Mouse (Mus musculus) R1 (cell line): ENCODE results near the gene Gm10447.
A peak's percentile ranks its signal among the peaks of the same experiment; 100 is the strongest.

Experiments
- DNase-seq: peaks from one replicate; pipeline ENCODE4 v3.0.0-alpha.2; 2018; ENCODE audit warnings: low read depth, low spot score

The Gm10447 gene

DNA sequence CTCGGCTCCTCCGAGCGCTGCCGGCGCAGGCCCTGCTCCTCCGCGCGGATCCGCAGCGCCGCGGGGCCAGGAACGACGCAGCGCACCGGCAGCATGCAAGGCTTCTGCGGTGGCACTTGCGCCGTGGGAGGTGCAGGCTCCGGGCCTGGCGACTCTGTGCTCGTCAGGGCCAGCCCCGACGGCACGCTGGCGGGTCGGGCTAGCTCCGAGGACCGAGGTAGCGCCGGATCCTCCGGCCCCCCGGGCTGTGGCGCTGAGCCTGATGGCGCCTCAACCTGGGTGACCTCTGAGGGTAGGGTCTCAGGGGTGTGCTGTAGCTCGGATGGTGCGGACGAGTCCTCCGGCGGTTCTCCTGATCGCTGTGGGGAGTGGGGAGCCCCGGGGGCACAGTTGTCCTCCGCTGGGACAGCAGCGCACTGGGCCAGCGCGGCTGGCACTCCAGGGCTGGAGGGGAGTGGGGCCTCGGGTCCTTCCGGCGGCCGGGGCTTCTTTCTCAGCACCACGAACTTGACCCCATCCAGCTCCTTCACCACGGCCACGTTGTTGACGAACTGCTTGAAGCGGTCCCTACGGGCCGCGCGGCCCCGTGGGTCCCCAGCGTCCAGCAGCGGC lies 22.4 kb upstream of the Gm10447 start:
- peak; percentile 51 for DNase-seq

DNA sequence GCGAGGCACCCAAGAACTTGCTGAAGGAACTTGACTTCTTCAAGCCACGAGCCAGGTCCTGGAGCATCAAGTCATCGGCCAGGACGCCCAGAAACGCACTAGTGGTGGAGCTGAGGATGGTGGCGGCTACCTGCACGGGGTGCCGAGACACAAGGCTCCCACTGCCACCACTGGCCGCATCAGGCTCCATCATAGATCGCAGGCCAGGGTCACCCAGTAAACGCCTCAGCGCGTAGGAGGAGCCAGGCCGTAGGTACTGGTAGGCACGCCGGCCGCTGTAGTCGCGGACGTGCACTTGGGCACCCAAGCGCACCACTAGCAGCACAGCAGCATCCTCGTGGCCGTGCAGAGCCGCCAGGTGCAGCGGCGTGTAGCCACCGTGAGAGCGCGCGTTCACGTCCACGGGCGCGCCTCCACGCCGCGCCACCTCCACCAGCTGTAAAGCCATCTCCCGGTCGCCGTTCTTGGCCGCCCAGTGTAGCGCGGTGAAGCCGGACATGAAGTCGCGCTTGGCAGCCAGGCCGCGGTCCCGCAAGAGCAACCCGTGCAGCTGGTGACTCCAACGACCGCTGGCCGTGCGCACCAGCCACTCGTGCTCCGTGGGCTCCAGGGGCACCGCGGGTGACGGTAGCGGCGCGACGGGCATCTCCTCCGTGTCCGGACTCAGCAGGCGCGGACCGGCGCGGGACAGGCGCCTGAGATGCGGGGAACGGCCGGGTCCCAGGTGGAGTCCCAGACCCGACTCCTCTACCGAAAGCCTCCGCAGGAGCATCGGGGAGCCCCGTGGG lies 21.7 kb upstream of the Gm10447 start:
- DNase-seq = peak; percentile 55

DNA sequence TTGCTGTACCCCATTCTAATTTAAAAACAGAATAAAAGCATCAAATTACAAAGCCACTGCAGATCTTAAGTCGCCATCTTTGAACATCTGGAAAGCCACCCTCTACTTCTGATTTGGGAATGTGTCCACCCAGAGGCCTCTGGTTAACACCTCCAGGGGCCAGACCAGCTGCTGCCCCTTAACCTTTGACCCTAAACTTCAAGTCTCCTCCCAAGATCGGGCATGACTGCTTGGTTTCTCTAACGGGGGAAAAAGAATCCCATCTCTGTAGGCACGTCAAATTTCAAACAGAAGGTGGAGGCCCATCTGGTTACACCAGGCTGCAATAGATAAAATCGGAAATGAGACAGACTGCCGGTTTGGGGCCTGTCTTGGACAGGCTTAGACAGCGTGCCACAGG lies 20.9 kb upstream of the Gm10447 start:
- peak; percentile 16 for DNase-seq

GRCm38 (mm10) chr11:53475620-53476019 lies 18.7 kb upstream of the Gm10447 start:
- no peak for DNase-seq

DNA sequence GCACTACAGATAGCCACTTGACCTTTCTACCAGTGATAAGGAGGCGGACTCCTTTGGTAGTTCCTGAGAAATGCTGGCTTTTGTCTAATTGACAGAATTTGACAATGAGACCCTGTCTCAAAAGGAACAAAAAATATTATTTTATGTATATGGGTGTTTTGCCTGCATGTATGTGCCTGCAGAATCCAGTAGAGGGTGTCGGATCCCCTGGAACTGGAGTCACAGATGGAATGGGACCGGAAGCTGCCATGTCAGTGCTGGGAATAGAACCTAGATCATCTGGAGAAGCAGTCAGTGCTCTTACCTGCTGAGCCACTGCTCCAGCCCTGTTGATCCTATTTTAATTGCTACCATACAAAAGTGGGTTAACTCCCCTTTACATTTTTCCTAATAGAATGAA lies 15.8 kb upstream of the Gm10447 start:
- no peak for DNase-seq

- DNase-seq = peak; percentile 87
Measured at GRCm38 (mm10) chr11:53469968-53470695, 13.2 kb upstream of the Gm10447 start, which contains the start of gene Gm9837. Gene Gm9837 (minus strand): TSS chr11:53470479.

DNA sequence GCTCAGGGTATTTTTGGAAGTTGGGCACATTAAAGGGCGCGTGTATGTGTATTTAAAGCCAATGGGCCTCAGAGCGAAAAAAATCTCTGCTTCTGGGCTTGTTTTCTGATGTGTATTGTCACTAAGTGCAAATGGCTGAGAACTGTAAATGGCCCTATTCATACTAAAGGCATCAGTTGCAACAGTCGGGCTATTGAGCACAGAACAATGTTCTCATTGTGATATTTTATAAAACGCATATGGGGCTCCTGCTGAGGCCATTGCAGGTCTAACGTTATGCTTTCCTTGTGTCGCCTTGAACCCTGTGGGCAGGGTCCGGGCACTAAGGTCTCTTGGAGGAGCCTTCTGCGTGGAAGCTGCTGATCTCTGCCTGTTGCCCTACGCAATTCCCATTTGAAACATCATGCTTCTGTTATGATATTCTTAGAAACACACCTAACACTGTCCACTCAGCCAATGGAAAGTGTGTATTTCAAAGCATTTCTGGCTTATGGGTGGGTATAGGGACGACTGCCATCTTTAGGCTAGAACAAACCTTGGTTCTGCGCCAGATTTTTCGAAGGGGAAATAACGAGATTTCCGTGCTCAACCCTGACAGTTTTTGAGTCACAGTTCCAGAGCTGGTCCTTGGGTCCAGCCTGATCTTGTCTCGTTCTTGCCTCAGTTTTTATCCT lies 12.5 kb upstream of the Gm10447 start:
- no peak for DNase-seq

- peak; percentile 91 for DNase-seq
Measured at GRCm38 (mm10) chr11:53466231-53466971, 9.5 kb upstream of the Gm10447 start.

- DNase-seq = peak; percentile 56
Measured at GRCm38 (mm10) chr11:53463551-53464424, 6.9 kb upstream of the Gm10447 start.

- no peak for DNase-seq
Measured at GRCm38 (mm10) chr11:53461727-53462126, 4.8 kb upstream of the Gm10447 start.

GRCm38 (mm10) chr11:53460192-53460591 lies 3.3 kb upstream of the Gm10447 start:
- no peak for DNase-seq

DNA sequence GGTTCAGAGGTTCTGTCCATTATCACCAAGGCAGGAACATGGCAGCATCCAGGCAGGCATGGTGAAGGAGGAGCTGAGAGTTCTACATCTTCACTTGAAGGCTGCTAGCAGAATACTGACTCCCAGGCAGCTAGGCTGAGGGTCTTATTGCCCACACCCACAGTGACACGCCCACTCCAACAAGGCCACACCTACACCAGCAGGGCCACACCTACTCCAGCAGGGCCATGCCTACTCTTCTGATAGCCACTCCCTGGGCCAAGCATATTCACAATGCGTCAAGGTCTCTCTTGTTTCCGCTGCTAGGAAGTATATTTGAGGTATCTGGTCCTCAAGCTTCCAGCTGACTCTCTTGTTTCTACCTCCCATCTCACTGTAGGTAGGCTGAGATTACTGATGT lies 2.1 kb upstream of the Gm10447 start:
- peak; percentile 78 for DNase-seq

- peak; percentile 24 for DNase-seq
Measured at GRCm38 (mm10) chr11:53457372-53457954, 553 bp upstream of the Gm10447 start.

DNA sequence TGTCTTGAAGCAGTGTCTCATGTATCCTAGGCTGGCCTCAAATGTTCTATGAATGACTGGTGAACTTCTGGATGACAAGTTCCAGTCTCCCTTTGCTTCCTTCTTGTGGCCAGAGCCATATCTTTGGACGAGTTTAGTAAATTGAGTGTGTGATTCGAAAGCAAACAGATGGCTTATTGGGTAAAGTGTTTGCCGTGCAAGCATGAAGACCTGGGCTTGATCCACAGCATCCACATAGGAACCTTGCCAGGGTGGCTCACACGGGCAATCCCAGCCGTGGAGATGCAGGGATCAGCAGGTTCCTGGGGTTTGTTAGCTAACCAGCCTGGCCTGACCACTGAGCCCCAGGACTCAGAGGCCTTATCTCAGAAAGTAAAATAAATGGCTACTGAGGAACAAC lies 3.9 kb downstream of the Gm10447 start:
- no peak for DNase-seq

- DNase-seq = no peak
Measured at GRCm38 (mm10) chr11:53452396-53452795, 4.5 kb downstream of the Gm10447 start.

GRCm38 (mm10) chr11:53451361-53451760 lies 5.5 kb downstream of the Gm10447 start:
- no peak for DNase-seq

- DNase-seq = no peak
Measured at GRCm38 (mm10) chr11:53450070-53450705, 6.7 kb downstream of the Gm10447 start.

GRCm38 (mm10) chr11:53448529-53448928 lies 8.4 kb downstream of the Gm10447 start:
- DNase-seq = no peak

- DNase-seq = no peak
Measured at GRCm38 (mm10) chr11:53447996-53448395, 8.9 kb downstream of the Gm10447 start.
